Mouse (Mus musculus): ENCODE results near the gene Tas2r120. TPM values are rescaled to one million over a fixed set of nuclear protein-coding genes. Genes with fewer than 3 reads are reported as not detected.

The Tas2r120 gene
- total RNA-seq (2023), result not detected

GRCm38 (mm10) chr6:132656653-132657052 is at the start of gene Tas2r120:
TSS of gene Tas2r120 (plus strand) at chr6:132656953.

GRCm38 (mm10) chr6:132651426-132651825 is 5.3 kb upstream of the Tas2r120 start, which contains the start of gene A630073D07Rik:
TSS of gene A630073D07Rik (minus strand) at chr6:132651526.

GRCm38 (mm10) chr6:132700907-132701306 is 44.2 kb downstream of the Tas2r120 start, which contains the start of gene Tas2r121:
TSS of gene Tas2r121 (minus strand) at chr6:132701007.

Other genes with a start within 250 kb of the Tas2r120 start
- gene Prh1, start 87.1 kb upstream of the Tas2r120 start, total RNA-seq (2023), result not detected
- gene Prp2, start 61.0 kb upstream of the Tas2r120 start, total RNA-seq (2023), result not detected
- gene A630073D07Rik, start 5.4 kb upstream of the Tas2r120 start, total RNA-seq (2023), result not detected
- gene Tas2r121, start 44.1 kb downstream of the Tas2r120 start, total RNA-seq (2023), result not detected
- gene Tas2r122, start 55.0 kb downstream of the Tas2r120 start, total RNA-seq (2023), result not detected
- not detected for gene Tas2r115, start 81.1 kb downstream of the Tas2r120 start, total RNA-seq (2023)
- gene Tas2r124, start 97.8 kb downstream of the Tas2r120 start, total RNA-seq (2023), result not detected
- gene Tas2r102, start 105.2 kb downstream of the Tas2r120 start, total RNA-seq (2023), result not detected
- gene Tas2r136, start 121.2 kb downstream of the Tas2r120 start, total RNA-seq (2023), result not detected
- not detected for gene Tas2r117, start 145.9 kb downstream of the Tas2r120 start, total RNA-seq (2023)
- gene Tas2r123, start 190.2 kb downstream of the Tas2r120 start, total RNA-seq (2023), result not detected
- not detected for gene Tas2r116, start 198.5 kb downstream of the Tas2r120 start, total RNA-seq (2023)
- gene Tas2r110, start 211.1 kb downstream of the Tas2r120 start, total RNA-seq (2023), result not detected
- gene Tas2r113, start 236.1 kb downstream of the Tas2r120 start, total RNA-seq (2023), result not detected